In genomic region chr4:83997079-83997478, GRCm38 (mm10) we compare ENCODE assay signal across 22 mouse cellular contexts.
"Had no signal": no experiment of that assay in that cellular context is flagged by ENCODE, and none has a peak within 500 bp of the region (broad histone marks: within the 10 kb centered on the region; RNA-seq: fewer than 3 reads in every experiment).

No protein-coding gene starts in this region.

- H3K36me3 ChIP-seq: liver, embryonic 15.5 days; lung, embryonic 15.5 days; midbrain, embryonic 10.5 days; midbrain, embryonic 12.5 days; neural tube, embryonic 13.5 days; neural tube, embryonic 15.5 days; stomach, embryonic 15.5 days had no signal

- H3K9me3 ChIP-seq: liver, embryonic 15.5 days; lung, embryonic 15.5 days; midbrain, embryonic 10.5 days; midbrain, embryonic 12.5 days; neural tube, embryonic 13.5 days; neural tube, embryonic 15.5 days; stomach, embryonic 15.5 days had no signal

- H3K4me1 ChIP-seq: liver, embryonic 15.5 days; lung, embryonic 15.5 days; midbrain, embryonic 10.5 days; midbrain, embryonic 12.5 days; stomach, embryonic 15.5 days had no signal

- H3K4me2 ChIP-seq: liver, embryonic 15.5 days; lung, embryonic 15.5 days; midbrain, embryonic 12.5 days; neural tube, embryonic 13.5 days; neural tube, embryonic 15.5 days; stomach, embryonic 15.5 days had no signal

- H3K27ac ChIP-seq: liver, embryonic 15.5 days; lung, embryonic 15.5 days; macrophage; midbrain, embryonic 10.5 days; midbrain, embryonic 12.5 days; neural tube, embryonic 13.5 days; neural tube, embryonic 15.5 days; stomach, embryonic 15.5 days; stomach, postnatal 0 days had no signal

- DNase-seq: liver, postnatal 0 days; lung, postnatal 14 days; lung, postnatal 36 days; midbrain, embryonic 14.5 days; retina, postnatal 1 day; right cerebral cortex, adult 18-20 months; right cerebral cortex, postnatal 25 days; thymus, adult 2 months; thymus, postnatal 25 days; thymus, postnatal 4 days had no signal

- ATAC-seq: liver, postnatal 0 days; lung, postnatal 0 days; midbrain, embryonic 16.5 days had no signal

- H3K27me3 ChIP-seq: liver, embryonic 15.5 days; lung, embryonic 15.5 days; midbrain, embryonic 12.5 days; neural tube, embryonic 13.5 days; neural tube, embryonic 15.5 days; stomach, embryonic 15.5 days had no signal

- H3K9ac ChIP-seq: liver, embryonic 15.5 days; liver, postnatal 0 days; lung, embryonic 15.5 days; midbrain, embryonic 12.5 days; neural tube, embryonic 13.5 days; neural tube, embryonic 15.5 days; stomach, embryonic 15.5 days had no signal

- H3K4me3 ChIP-seq: liver, embryonic 15.5 days; lung, embryonic 15.5 days; midbrain, embryonic 10.5 days; midbrain, embryonic 12.5 days; myocyte; neural tube, embryonic 13.5 days; neural tube, embryonic 15.5 days; stomach, embryonic 15.5 days had no signal
